Mouse (Mus musculus): Measurements from ENCODE around the gene Susd4. TPM values are rescaled to one million over a fixed set of nuclear protein-coding genes. Genes with fewer than 3 reads are reported as not detected.

The Susd4 gene
- polyA plus RNA-seq, 1 experiment = 0.54 TPM

DNA sequence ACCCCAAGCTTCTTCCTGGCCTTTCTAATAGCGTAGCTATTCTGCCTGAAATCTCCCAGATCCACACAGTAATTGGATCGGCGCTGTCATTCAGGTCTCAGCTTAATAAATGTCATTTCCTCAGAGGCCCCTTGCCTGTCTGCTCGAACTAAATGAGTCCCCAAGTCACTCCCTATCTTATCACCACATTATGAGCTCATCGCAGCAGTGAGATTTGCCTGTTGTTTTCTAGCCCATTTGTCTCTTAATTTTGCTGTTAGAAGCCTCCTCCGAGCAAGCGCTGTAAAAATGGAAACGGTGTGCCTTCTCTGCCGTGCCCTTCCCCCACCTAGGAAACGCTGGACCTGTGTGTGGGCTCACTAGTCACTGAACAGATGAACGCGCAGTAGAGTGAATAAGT is 85.9 kb downstream of the Susd4 start:
- Histone ChIP-seq H3K36me3 (ENCODE audit: control insufficient read depth, insufficient read depth, low read length) (no peaks in the 10 kb centered on the region), H3K4me3 (ENCODE audit: extremely low read depth, insufficient read depth, insufficient read length) (no peak overlapping the region), H3K27me3 (ENCODE audit: control insufficient read depth, insufficient read depth, low read length) (no peaks in the 10 kb centered on the region), H3K4me1 (ENCODE audit: control insufficient read depth, insufficient read depth, insufficient read length) (no peaks in the 10 kb centered on the region), H3K27ac (ENCODE audit: insufficient read depth, low read length) (no peak overlapping the region)
- no peak for TF ChIP-seq CTCF (IDR thresholded peaks at IDR 0.05; ENCODE audit: extremely low read depth, insufficient read depth, insufficient read length, insufficient replicate concordance)
- 82% methylated on average over 12 of the region's 12 CpGs for WGBS
- DNase-seq (ENCODE audit: low read depth in 1 of 2, low spot score in 2 of 2) = no peak

DNA sequence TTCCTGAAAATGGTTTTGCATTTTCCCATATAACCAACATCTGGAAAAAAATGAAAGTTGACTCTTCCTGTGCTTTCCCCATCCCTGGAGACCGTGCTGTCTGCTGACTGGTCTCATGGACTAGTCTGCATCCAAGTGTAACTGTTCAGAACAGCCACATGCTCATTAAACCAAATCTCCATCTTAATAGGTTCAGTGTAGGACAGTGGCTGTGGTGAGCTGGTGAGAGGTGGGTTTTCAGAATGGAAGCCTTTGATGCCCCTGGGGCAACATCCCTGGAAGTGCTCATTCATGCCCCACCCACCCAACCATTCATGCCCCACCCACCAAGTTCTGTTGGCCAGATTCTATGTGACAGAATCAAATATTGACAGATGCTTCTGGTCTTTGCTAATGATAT is 86.4 kb downstream of the Susd4 start:
- WGBS = 80% methylated on average over 1 of the region's 1 CpGs
- no peak for DNase-seq (ENCODE audit: low read depth in 1 of 2, low spot score in 2 of 2)
- Histone ChIP-seq H3K27ac (ENCODE audit: insufficient read depth, low read length) (no peak overlapping the region), H3K36me3 (ENCODE audit: control insufficient read depth, insufficient read depth, low read length) (no peaks in the 10 kb centered on the region), H3K27me3 (ENCODE audit: control insufficient read depth, insufficient read depth, low read length) (no peaks in the 10 kb centered on the region), H3K4me1 (ENCODE audit: control insufficient read depth, insufficient read depth, insufficient read length) (no peaks in the 10 kb centered on the region), H3K4me3 (ENCODE audit: extremely low read depth, insufficient read depth, insufficient read length) (no peak overlapping the region)
- TF ChIP-seq POLR2A (IDR thresholded peaks at IDR 0.05; ENCODE audit: low read depth, low read length) (no peak), CTCF (IDR thresholded peaks at IDR 0.05; ENCODE audit: extremely low read depth, insufficient read depth, insufficient read length, insufficient replicate concordance) (no peak)

DNA sequence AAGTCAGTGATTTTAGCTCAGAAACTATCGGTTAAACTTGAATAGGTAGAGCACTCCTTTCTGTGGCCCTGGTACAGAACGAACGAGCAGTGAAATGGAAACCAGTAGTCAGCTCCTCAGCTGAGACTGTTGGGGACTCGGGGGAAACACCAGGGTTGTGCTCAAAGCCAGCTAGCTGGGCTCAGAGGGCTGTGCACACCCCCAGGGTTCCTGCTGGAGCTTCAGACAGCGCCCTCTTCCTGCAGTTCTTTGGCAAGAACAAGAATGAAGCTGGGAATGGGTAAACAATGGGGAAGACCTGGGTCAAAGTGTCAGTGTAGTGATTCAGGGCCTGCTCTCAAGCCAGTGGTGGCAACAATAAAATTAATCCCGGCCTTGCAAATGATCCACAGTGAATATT is 88.5 kb downstream of the Susd4 start:
- TF ChIP-seq POLR2A (IDR thresholded peaks at IDR 0.05; ENCODE audit: low read depth, low read length) (no peak), CTCF (IDR thresholded peaks at IDR 0.05; ENCODE audit: extremely low read depth, insufficient read depth, insufficient read length, insufficient replicate concordance) (no peak)
- Histone ChIP-seq H3K36me3 (ENCODE audit: control insufficient read depth, insufficient read depth, low read length) (no peaks in the 10 kb centered on the region), H3K4me1 (ENCODE audit: control insufficient read depth, insufficient read depth, insufficient read length) (no peaks in the 10 kb centered on the region), H3K4me3 (ENCODE audit: extremely low read depth, insufficient read depth, insufficient read length) (no peak overlapping the region), H3K27me3 (ENCODE audit: control insufficient read depth, insufficient read depth, low read length) (no peaks in the 10 kb centered on the region), H3K27ac (ENCODE audit: insufficient read depth, low read length) (no peak overlapping the region)
- 63% methylated on average over 6 of the region's 6 CpGs for WGBS
- DNase-seq (ENCODE audit: low read depth in 1 of 2, low spot score in 2 of 2) = no peak

DNA sequence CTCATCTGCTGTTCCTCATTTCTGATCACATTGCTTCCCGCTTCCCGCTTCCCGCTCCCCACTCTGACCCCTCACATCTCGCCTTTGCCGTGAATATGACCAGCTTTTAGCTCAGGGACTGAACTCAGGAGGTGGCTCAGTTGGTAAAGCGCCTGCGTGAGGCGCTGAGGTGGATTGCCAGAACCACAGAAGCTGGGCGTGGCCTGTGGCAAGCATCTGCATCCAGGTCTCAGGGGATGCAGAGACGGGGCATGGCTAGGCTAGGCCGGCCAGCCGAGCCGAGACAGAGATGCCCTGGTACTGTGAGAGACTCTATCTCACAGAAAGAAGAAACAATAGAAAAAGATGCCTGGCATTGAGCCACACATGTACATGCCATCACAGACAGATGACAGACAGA is 93.0 kb downstream of the Susd4 start:
- Histone ChIP-seq H3K4me1 (ENCODE audit: control insufficient read depth, insufficient read depth, insufficient read length) (no peaks in the 10 kb centered on the region), H3K36me3 (ENCODE audit: control insufficient read depth, insufficient read depth, low read length) (no peaks in the 10 kb centered on the region), H3K4me3 (ENCODE audit: extremely low read depth, insufficient read depth, insufficient read length) (no peak overlapping the region), H3K27ac (ENCODE audit: insufficient read depth, low read length) (no peak overlapping the region), H3K27me3 (ENCODE audit: control insufficient read depth, insufficient read depth, low read length) (no peaks in the 10 kb centered on the region)
- DNase-seq (ENCODE audit: low read depth in 1 of 2, low spot score in 2 of 2) = no peak
- 91% methylated on average over 13 of the region's 13 CpGs for WGBS
- no peak for TF ChIP-seq CTCF (IDR thresholded peaks at IDR 0.05; ENCODE audit: extremely low read depth, insufficient read depth, insufficient read length, insufficient replicate concordance)
- no peak for TF ChIP-seq POLR2A (IDR thresholded peaks at IDR 0.05; ENCODE audit: low read depth, low read length)

GRCm38 (mm10) chr1:182861671-182862358 is 98.2 kb downstream of the Susd4 start:
- WGBS = 68% methylated on average over 7 of the region's 7 CpGs
- Histone ChIP-seq H3K4me3 (ENCODE audit: extremely low read depth, insufficient read depth, insufficient read length) (no peak overlapping the region), H3K27ac (ENCODE audit: insufficient read depth, low read length) (no peak overlapping the region), H3K4me1 (ENCODE audit: control insufficient read depth, insufficient read depth, insufficient read length) (no peaks in the 10 kb centered on the region), H3K27me3 (ENCODE audit: control insufficient read depth, insufficient read depth, low read length) (no peaks in the 10 kb centered on the region), H3K36me3 (ENCODE audit: control insufficient read depth, insufficient read depth, low read length) (no peaks in the 10 kb centered on the region)
- TF ChIP-seq CTCF (IDR thresholded peaks at IDR 0.05; ENCODE audit: extremely low read depth, insufficient read depth, insufficient read length, insufficient replicate concordance) (no peak), POLR2A (IDR thresholded peaks at IDR 0.05; ENCODE audit: low read depth, low read length) (no peak)
- DNase-seq (ENCODE audit: low read depth in 1 of 2, low spot score in 2 of 2) = no peak

DNA sequence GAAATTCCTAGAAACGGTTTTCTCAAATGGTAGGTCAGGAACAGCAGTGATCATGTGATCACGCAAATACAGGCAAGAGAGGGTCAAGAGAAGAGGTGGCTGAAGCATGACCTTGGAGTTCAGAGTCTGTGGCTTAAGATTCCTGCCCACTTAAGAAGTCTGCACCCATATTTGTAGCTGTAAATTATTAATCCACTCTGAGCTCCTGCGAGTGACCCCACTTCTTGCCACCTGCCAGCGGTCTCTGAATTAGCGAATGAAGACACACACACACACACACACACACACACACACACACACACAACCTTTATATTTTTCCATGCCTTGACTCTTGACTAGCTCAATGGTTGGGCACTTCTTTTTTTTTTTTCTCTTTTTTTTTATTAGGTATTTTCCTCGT is 99.7 kb downstream of the Susd4 start:
- Histone ChIP-seq H3K36me3 (ENCODE audit: control insufficient read depth, insufficient read depth, low read length) (no peaks in the 10 kb centered on the region), H3K27ac (ENCODE audit: insufficient read depth, low read length) (no peak overlapping the region), H3K4me3 (ENCODE audit: extremely low read depth, insufficient read depth, insufficient read length) (no peak overlapping the region), H3K27me3 (ENCODE audit: control insufficient read depth, insufficient read depth, low read length) (no peaks in the 10 kb centered on the region), H3K4me1 (ENCODE audit: control insufficient read depth, insufficient read depth, insufficient read length) (no peaks in the 10 kb centered on the region)
- TF ChIP-seq CTCF (IDR thresholded peaks at IDR 0.05; ENCODE audit: extremely low read depth, insufficient read depth, insufficient read length, insufficient replicate concordance) (no peak), POLR2A (IDR thresholded peaks at IDR 0.05; ENCODE audit: low read depth, low read length) (no peak)
- WGBS = 88% methylated on average over 6 of the region's 6 CpGs
- DNase-seq (ENCODE audit: low read depth in 1 of 2, low spot score in 2 of 2) = no peak

DNA sequence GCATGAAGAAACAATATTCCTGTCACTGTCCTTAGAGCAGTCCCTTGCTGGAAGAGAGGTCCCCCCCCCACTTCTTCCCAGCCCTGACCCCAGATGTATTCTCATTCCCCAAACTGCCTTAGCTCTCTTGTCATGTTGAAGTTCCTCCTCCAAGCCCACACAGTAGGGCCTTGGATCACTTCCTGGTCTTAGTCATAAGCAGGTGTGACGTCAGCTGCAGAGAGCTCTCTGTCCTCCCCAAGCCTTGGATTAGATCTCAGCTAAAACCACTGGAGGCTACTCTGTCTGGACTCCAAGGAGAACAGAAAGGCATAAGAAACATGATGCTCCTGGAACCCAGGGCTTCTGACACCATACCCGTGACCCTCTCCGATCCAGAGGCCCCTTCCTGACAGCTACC is 104.2 kb downstream of the Susd4 start:
- Histone ChIP-seq H3K27ac (ENCODE audit: insufficient read depth, low read length) (no peak overlapping the region), H3K36me3 (ENCODE audit: control insufficient read depth, insufficient read depth, low read length) (no peaks in the 10 kb centered on the region), H3K4me3 (ENCODE audit: extremely low read depth, insufficient read depth, insufficient read length) (no peak overlapping the region), H3K27me3 (ENCODE audit: control insufficient read depth, insufficient read depth, low read length) (no peaks in the 10 kb centered on the region), H3K4me1 (ENCODE audit: control insufficient read depth, insufficient read depth, insufficient read length) (no peaks in the 10 kb centered on the region)
- TF ChIP-seq CTCF (IDR thresholded peaks at IDR 0.05; ENCODE audit: extremely low read depth, insufficient read depth, insufficient read length, insufficient replicate concordance) (no peak), POLR2A (IDR thresholded peaks at IDR 0.05; ENCODE audit: low read depth, low read length) (no peak)
- WGBS = 76% methylated on average over 3 of the region's 3 CpGs
- no peak for DNase-seq (ENCODE audit: low read depth in 1 of 2, low spot score in 2 of 2)

All from spleen, adult 2 months (tissue).